Mouse (Mus musculus) cerebellum, adult (tissue): ENCODE measurements at regions not wholly inside any gene's neighbourhood (a gene's known extent, or its start where the extent isn't known, plus 50 kb on each side); places are given as distances from the start of the nearest gene placed in this dataset.
"Not testable (repeated sequence)": the region's sequence is repeated elsewhere in the genome, so short reads cannot be mapped to it uniquely, and the experiment has no call there.

ENCODE experiments used
- ATAC-seq: cut with Nextera tagmentation; 2 replicates; pipeline ENCODE4 v1.9.2; 2017; ENCODE audit warnings: mild to moderate bottlenecking, moderate library complexity, mixed read lengths; ENCODE audit not compliant: insufficient number of reproducible peaks, low FRiP score, low TSS enrichment

- peak; percentile 12; the same call in 1 of the 2 replicates for ATAC-seq
These were observed 121.7 kb upstream of the Cdyl start for GRCm38 (mm10) chr13:35537936-35538335.

DNA sequence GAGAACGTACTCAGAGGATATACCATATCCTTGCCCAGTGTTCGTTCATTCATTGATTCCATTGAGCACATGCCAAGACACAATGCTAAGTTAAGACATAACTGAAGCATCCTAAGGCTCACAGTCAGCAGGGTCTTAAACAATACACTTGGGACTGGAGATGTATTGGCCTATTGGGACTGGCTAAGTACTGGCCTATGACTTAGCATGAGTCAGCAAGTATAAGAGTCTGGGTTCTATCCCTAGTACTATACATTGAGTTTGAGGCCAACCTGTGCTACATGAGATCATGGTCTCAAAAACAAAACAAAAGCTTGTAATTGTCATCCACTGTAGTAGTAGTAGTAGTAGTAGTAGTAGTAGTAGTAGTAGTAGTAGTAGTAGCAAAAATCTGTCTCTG, 119.2 kb upstream of the Cdyl start:
- no peak for ATAC-seq

GRCm38 (mm10) chr13:35541053-35541452, 118.6 kb upstream of the Cdyl start:
- ATAC-seq, result no peak

DNA sequence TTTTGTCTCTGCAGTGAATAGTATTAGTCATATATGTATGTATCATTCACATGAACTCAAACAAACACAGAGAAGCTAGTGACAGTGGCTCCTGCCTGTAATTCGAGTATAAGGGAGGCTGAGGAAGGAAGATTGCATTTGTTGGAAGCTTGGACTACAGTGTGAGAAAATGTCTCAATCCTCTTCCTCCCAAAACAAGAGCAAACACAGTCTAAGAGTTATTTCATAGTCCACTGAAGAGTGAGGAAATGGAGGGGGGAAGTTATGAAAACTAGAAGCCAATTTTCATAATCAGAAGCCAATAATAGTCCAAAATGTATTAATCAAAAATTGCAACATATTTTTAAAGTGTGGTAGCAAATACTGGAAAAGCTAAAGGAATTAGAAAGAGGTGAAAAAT, 95.6 kb upstream of the Cdyl start:
- ATAC-seq, result no peak

- no peak for ATAC-seq
These were observed 78.0 kb upstream of the Cdyl start for GRCm38 (mm10) chr13:35581616-35582015.

DNA sequence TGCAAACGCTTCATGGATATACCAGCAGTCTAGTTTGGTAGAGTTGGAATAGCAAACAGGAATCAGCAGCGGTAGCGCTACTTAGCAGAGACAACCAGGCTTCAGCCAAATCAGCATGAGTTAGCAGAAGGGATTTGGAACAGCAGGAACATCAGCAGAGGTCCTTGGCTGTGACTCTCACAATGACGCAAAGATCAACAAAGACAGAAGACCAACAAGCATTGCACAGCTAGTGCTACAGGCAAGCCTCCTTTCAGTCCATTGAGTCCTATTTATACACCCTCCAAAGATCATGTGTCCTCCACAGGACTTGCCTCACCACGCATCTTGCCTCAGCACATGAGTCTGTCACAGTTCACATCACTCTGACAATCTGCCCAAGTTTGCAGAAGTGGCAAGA, 61.6 kb upstream of the Cdyl start:
- ATAC-seq, result no peak

- no peak for ATAC-seq
These were observed 58.0 kb upstream of the Cdyl start for GRCm38 (mm10) chr13:35601560-35602135.

DNA sequence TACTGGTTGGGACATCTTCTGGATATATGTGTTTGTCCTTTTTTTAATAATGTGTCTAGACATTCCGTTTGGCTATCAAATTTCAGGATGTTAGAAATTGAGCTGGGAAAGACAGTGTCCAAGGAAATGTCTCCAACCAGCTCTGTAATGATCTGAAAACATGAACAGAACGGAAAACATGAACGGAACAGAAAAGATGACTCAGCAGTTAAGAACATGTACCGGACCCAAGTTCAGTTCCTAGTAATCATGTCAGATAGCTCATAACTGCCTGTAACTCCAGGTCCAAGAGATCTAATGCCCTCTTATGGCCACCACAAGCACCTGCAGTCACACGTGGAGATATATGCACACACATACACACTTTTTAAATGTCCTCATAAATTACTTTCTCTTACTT, 56.6 kb upstream of the Cdyl start:
- ATAC-seq, result no peak

DNA sequence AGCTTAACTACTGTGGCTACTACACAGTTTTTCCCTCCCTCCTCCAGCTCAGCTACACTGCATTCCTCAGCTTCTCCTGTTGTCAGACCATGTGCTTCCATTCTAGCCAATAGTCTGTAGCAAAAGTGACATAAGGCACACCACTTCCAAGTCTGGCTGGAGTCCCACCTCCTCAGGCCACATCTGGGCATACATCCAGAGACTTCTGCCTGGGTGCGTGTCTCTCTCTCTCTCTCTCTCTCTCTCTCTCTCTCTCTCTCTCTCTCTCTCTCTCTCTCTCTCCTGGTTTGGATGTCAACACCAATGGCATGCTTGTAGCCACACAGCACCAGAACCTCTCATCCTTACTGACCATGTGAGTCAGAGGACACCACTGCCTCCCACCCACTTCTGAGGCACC, 55.6 kb upstream of the Cdyl start:
- ATAC-seq, result no peak

- ATAC-seq, result no peak
These were observed 54.9 kb upstream of the Cdyl start for GRCm38 (mm10) chr13:35604765-35605164.

DNA sequence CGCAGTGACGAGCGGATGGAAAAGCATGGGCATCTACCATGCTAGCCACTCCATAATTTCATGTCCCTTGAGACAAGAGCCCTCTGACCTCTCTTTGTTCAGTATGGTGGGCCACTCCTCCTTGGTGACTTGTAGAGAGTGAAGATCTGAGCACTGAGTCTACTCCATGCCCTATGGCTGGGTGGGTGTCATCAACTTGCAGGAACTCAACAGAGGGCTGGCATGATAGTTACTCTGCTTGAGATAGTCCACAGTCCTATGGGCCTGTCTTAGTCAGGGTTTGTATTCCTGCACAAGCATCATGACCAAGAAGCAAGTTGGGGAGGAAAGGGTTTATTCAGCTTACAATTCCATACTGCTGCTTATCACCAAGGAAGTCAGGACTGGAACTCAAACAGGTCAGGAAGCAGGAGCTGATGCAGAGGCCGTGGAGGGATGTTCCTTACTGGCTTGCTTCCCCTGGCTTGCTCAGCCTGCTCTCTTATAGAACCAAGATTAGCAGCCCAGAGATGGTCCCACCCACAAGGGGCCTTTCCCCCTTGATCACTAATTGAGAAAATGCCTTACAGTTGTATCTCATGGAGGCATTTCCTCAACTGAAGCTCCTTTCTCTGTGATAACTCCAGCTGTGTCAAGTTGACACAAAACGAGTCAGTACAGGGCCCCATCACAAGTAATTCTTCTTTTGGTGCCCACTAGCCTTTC, 52.6 kb upstream of the Cdyl start:
- not testable (repeated sequence) for ATAC-seq

GRCm38 (mm10) chr13:35607710-35608109, 51.9 kb upstream of the Cdyl start:
- ATAC-seq, result no peak
